Mouse (Mus musculus) cerebellum, adult 2 months (tissue): ENCODE measurements around the gene Inha. TPM values are rescaled to one million over a fixed set of nuclear protein-coding genes. Genes with fewer than 3 reads are reported as not detected.

Source experiments
- DNase-seq, 2 experiments: peaks; one replicate each; pipeline ENCODE4 v3.0.0; 2021
- H3K27ac ChIP-seq: fragments of 200-500 bp; 2 replicates; pipeline ENCODE4 v1.5.1; 2012; ENCODE audit warnings: low read length, control low read depth, inconsistent platforms; ENCODE audit not compliant: insufficient read depth
- H3K27me3 ChIP-seq: fragments of 200-500 bp; 2 replicates; pipeline ENCODE4 v1.6.1; 2012; ENCODE audit warnings: inconsistent platforms, mild to moderate bottlenecking, low read length, moderate library complexity; ENCODE audit not compliant: control insufficient read depth, insufficient read depth
- H3K4me1 ChIP-seq: fragments of 200-500 bp; 2 replicates; pipeline ENCODE4 v1.6.1; 2011; ENCODE audit warnings: low read length; ENCODE audit not compliant: control insufficient read depth, insufficient read depth
- H3K4me3 ChIP-seq: fragments of 200-500 bp; replicated peaks from 2 replicates; pipeline ENCODE3; 2011; ENCODE audit warnings: mild to moderate bottlenecking, low read depth, low read length, control low read depth; ENCODE audit not compliant: insufficient read depth
- CTCF ChIP-seq: fragments of 200-500 bp; IDR thresholded peaks from 2 replicates; pipeline ENCODE4 v1.5.1; 2011; ENCODE audit warnings: low read depth, mild to moderate bottlenecking, control low read depth, low read length, moderate library complexity, borderline replicate concordance; ENCODE audit not compliant: insufficient read depth
- POLR2A ChIP-seq: fragments of 200-500 bp; IDR thresholded peaks from 2 replicates; pipeline ENCODE4 v1.6.1; 2011; ENCODE audit warnings: low read length, control low read depth, borderline replicate concordance; ENCODE audit not compliant: insufficient read depth
- WGBS: fragments of 180-500 bp; shearing (Covaris S2); methylation state at CpG from one replicate; pipeline ENCODE4 v1.1.7; 2018; 5-methylcytosine and 5-hydroxymethylcytosine counted together
- polyA plus RNA-seq: library from polyadenylated mRNA; depleted of rRNA; stranded (reverse); fragments of >200 nt; gene quantifications from 2 replicates; pipeline ENCODE4 v1.2.3, GENCODE M21; 2012

Gene Inha
- polyA plus RNA-seq, 1 experiment = 64.7 TPM

- TF ChIP-seq POLR2A (no peak), CTCF (no peak)
- whole genome bisulfite sequencing = 90% methylated on average over 19 of the region's 19 CpGs
- Histone ChIP-seq H3K4me3 (no peak overlapping the region), H3K27ac (no peak overlapping the region), H3K4me1 (no peaks in the 10 kb centered on the region), H3K27me3 (no peaks in the 10 kb centered on the region)
- DNase-seq = no peak
Observed at GRCm38 (mm10) chr1:75532280-75533172, 25.6 kb downstream of the Inha start.

- TF ChIP-seq POLR2A (no peak), CTCF (no peak)
- Histone ChIP-seq H3K27ac (no peak overlapping the region), H3K4me3 (no peak overlapping the region), H3K27me3 (no peaks in the 10 kb centered on the region), H3K4me1 (no peaks in the 10 kb centered on the region)
- WGBS = 86% methylated on average over 19 of the region's 19 CpGs
- no peak for DNase-seq
Observed at GRCm38 (mm10) chr1:75533325-75534252, 26.7 kb downstream of the Inha start.

- Histone ChIP-seq H3K4me3 (no peak overlapping the region), H3K27ac (no peak overlapping the region), H3K4me1 (no peaks in the 10 kb centered on the region), H3K27me3 (no peaks in the 10 kb centered on the region)
- TF ChIP-seq POLR2A (no peak), CTCF (no peak)
- DNase-seq = no peak
- WGBS = 69% methylated on average over 2 of the region's 2 CpGs
Observed at GRCm38 (mm10) chr1:75537587-75537986, 30.7 kb downstream of the Inha start.

GRCm38 (mm10) chr1:75538597-75539190, 31.8 kb downstream of the Inha start:
- DNase-seq = no peak
- Histone ChIP-seq H3K27ac (no peak overlapping the region), H3K4me1 (no peaks in the 10 kb centered on the region), H3K27me3 (no peaks in the 10 kb centered on the region), H3K4me3 (no peak overlapping the region)
- 72% methylated on average over 9 of the region's 9 CpGs for WGBS
- TF ChIP-seq CTCF (no peak), POLR2A (no peak)

GRCm38 (mm10) chr1:75541496-75541895, 34.6 kb downstream of the Inha start:
- no peak for TF ChIP-seq CTCF
- TF ChIP-seq POLR2A = no peak

GRCm38 (mm10) chr1:75544351-75544750, 37.5 kb downstream of the Inha start:
- 82% methylated on average over 6 of the region's 6 CpGs for WGBS
- H3K4me3 ChIP-seq = no peak overlapping the region
- no peaks in the 10 kb centered on the region for H3K27me3 ChIP-seq
- no peak for DNase-seq
- no peak overlapping the region for H3K27ac ChIP-seq
- no peak for TF ChIP-seq CTCF
- no peak for TF ChIP-seq POLR2A
- peaks cover 17% of the 10 kb centered on the region for H3K4me1 ChIP-seq

More at GRCm38 (mm10) chr1:75541496-75541895, 34.6 kb downstream of the Inha start:
- WGBS = 92% methylated on average over 7 of the region's 7 CpGs
- no peak for DNase-seq
- H3K27ac ChIP-seq = no peak overlapping the region
- H3K4me1 ChIP-seq = no peaks in the 10 kb centered on the region
- no peaks in the 10 kb centered on the region for H3K27me3 ChIP-seq
- H3K4me3 ChIP-seq = no peak overlapping the region
